Mouse (Mus musculus): Measurements from ENCODE around the gene Gm21304.

- TF ChIP-seq EP300 (IDR thresholded peaks at IDR 0.05; ENCODE audit: insufficient read depth, low read depth, low read length) (no peak), POLR2A (IDR thresholded peaks at IDR 0.05; ENCODE audit: insufficient read depth, low read depth, low read length) (no peak)
Observed at GRCm38 (mm10) chr10:104214527-104214926, 46.2 kb downstream of the Gm21304 start.
